Mouse (Mus musculus): ENCODE results near the gene Wdr34.

Gene Wdr34

GRCm38 (mm10) chr2:30037762-30038161 is 10.9 kb downstream of the Wdr34 start:
- no peak for DNase-seq (ENCODE audit: extremely low spot score, low spot score)

- DNase-seq (ENCODE audit: extremely low spot score, low spot score): no peak
Observed at GRCm38 (mm10) chr2:30032957-30033356, 15.7 kb downstream of the Wdr34 start.

- DNase-seq (ENCODE audit: extremely low spot score, low spot score): no peak
Observed at GRCm38 (mm10) chr2:30032244-30032846, 16.3 kb downstream of the Wdr34 start.

- no peak for DNase-seq (ENCODE audit: extremely low spot score, low spot score)
Observed at GRCm38 (mm10) chr2:30026997-30027396, 21.7 kb downstream of the Wdr34 start.

GRCm38 (mm10) chr2:30025454-30025853 is 23.2 kb downstream of the Wdr34 start:
- no peak for DNase-seq (ENCODE audit: extremely low spot score, low spot score)

- DNase-seq (ENCODE audit: extremely low spot score, low spot score): no peak
Observed at GRCm38 (mm10) chr2:30014326-30014966, 34.2 kb downstream of the Wdr34 start.

GRCm38 (mm10) chr2:30010840-30011281 is 37.8 kb downstream of the Wdr34 start:
- no peak for DNase-seq (ENCODE audit: extremely low spot score, low spot score)

- DNase-seq (ENCODE audit: extremely low spot score, low spot score): no peak
Observed at GRCm38 (mm10) chr2:30009101-30009500, 39.6 kb downstream of the Wdr34 start.

GRCm38 (mm10) chr2:29991962-29992361 is 56.7 kb downstream of the Wdr34 start:
- no peak for DNase-seq (ENCODE audit: extremely low spot score, low spot score)

All from neural tube, embryonic 10.5 days (tissue).